ENCODE assay signal across 10 mouse cellular contexts in genomic region chr6:11927485-11927884, GRCm38 (mm10). TPM values are rescaled to one million over a fixed set of nuclear protein-coding genes. Genes with fewer than 3 reads are reported as not detected.
A peak's percentile ranks its signal among the peaks of the same experiment; 100 is the strongest.
DNase-seq lines count a peak whose midpoint lies in the region; ATAC-seq and TF ChIP-seq lines count a peak whose summit lies in the region.
"Had no signal": no experiment of that assay in that cellular context is flagged by ENCODE, and none has a peak within 500 bp of the region (broad histone marks: within the 10 kb centered on the region; RNA-seq: fewer than 3 reads in every experiment).

No protein-coding gene starts in this region.

- no peaks in the 10 kb centered on the region for H3K36me3 ChIP-seq in kidney, postnatal 0 days (ENCODE audit: insufficient read depth, low read length)
- no peaks in the 10 kb centered on the region for H3K36me3 ChIP-seq in kidney, adult 2 months (ENCODE audit: control insufficient read depth, insufficient read depth, low read length)
- peaks cover 17% of the 10 kb centered on the region for H3K36me3 ChIP-seq in forebrain, embryonic 13.5 days (ENCODE audit: poor library complexity, severe bottlenecking)
- H3K36me3 ChIP-seq in hindbrain, postnatal 0 days (ENCODE audit: insufficient read depth, low read length): 0 out of 2 replicates have a peak, but pooled peaks cover 5% of the 10 kb centered on the region
- H3K36me3 ChIP-seq in midbrain, embryonic 16.5 days (ENCODE audit: control insufficient read depth, insufficient read depth, low read length): 0 out of 2 replicates have a peak, but pooled peaks cover 6% of the 10 kb centered on the region

- no peak for ATAC-seq in kidney, postnatal 0 days (replicated peaks; ENCODE audit: low FRiP score, low read depth)
- ATAC-seq in forebrain, embryonic 13.5 days: no peak
- ATAC-seq in hindbrain, postnatal 0 days: no peak
- no peak for ATAC-seq in midbrain, embryonic 16.5 days

- no peaks in the 10 kb centered on the region for H3K9me3 ChIP-seq in kidney, postnatal 0 days (replicated peaks; ENCODE audit: low read length)
- no peaks in the 10 kb centered on the region for H3K9me3 ChIP-seq in forebrain, embryonic 13.5 days (replicated peaks)
- H3K9me3 ChIP-seq in hindbrain, postnatal 0 days (ENCODE audit: low read length): no peaks in the 10 kb centered on the region
- 0 out of 2 replicates have a peak, but pooled peaks cover 4% of the 10 kb centered on the region for H3K9me3 ChIP-seq in midbrain, embryonic 16.5 days (replicated peaks; ENCODE audit: control insufficient read depth, low read length, poor library complexity, severe bottlenecking)

- H3K4me3 ChIP-seq in kidney, postnatal 0 days (replicated peaks; ENCODE audit: low read depth, low read length): no peak overlapping the region
- no peak overlapping the region for H3K4me3 ChIP-seq in kidney, adult 2 months (ENCODE audit: insufficient read depth, low read depth, low read length)
- peak overlapping the region; percentile 82 for H3K4me3 ChIP-seq in forebrain, embryonic 13.5 days
- H3K4me3 ChIP-seq in hindbrain, postnatal 0 days (ENCODE audit: low read length): no peak overlapping the region
- H3K4me3 ChIP-seq in midbrain, embryonic 16.5 days (ENCODE audit: low read depth, low read length): no peak overlapping the region; the same call in none of the 2 replicates

- TF ChIP-seq POLR2A in kidney, adult 2 months (IDR thresholded peaks at IDR 0.05; ENCODE audit: low read depth, low read length): no peak

- no peaks in the 10 kb centered on the region for H3K27me3 ChIP-seq in kidney, postnatal 0 days (ENCODE audit: insufficient read depth, low read length)
- no peaks in the 10 kb centered on the region for H3K27me3 ChIP-seq in kidney, adult 2 months (replicated peaks; ENCODE audit: control insufficient read depth, insufficient read depth, low read length)
- H3K27me3 ChIP-seq in forebrain, embryonic 13.5 days: no peaks in the 10 kb centered on the region
- no peaks in the 10 kb centered on the region for H3K27me3 ChIP-seq in hindbrain, postnatal 0 days (ENCODE audit: insufficient read depth, low read length)
- H3K27me3 ChIP-seq in midbrain, embryonic 16.5 days (ENCODE audit: control insufficient read depth, insufficient read depth, low read depth, low read length): no peaks in the 10 kb centered on the region

- H3K9ac ChIP-seq in kidney, postnatal 0 days (ENCODE audit: low read depth, low read length): no peak overlapping the region
- H3K9ac ChIP-seq in forebrain, embryonic 13.5 days: peak overlapping the region; percentile 96; the same call in 1 of the 2 replicates
- H3K9ac ChIP-seq in hindbrain, postnatal 0 days (replicated peaks; ENCODE audit: low read length): no peak overlapping the region
- peak overlapping the region; percentile 53; the same call in 1 of the 2 replicates for H3K9ac ChIP-seq in midbrain, embryonic 16.5 days (ENCODE audit: low read depth, low read length)

- no peak overlapping the region for H3K27ac ChIP-seq in kidney, postnatal 0 days
- H3K27ac ChIP-seq in kidney, adult 2 months (ENCODE audit: insufficient read depth, low read depth, low read length): no peak overlapping the region
- H3K27ac ChIP-seq in forebrain, embryonic 13.5 days: no peak overlapping the region
- H3K27ac ChIP-seq in hindbrain, postnatal 0 days: no peak overlapping the region
- H3K27ac ChIP-seq in midbrain, embryonic 16.5 days (ENCODE audit: low read length): no peak overlapping the region

- H3K4me1 ChIP-seq in kidney, postnatal 0 days (replicated peaks; ENCODE audit: insufficient read depth, low read length): 0 out of 2 replicates have a peak, but pooled peaks cover 7% of the 10 kb centered on the region
- H3K4me1 ChIP-seq in kidney, adult 2 months (ENCODE audit: control insufficient read depth, insufficient read depth, low read length): peaks cover 5% of the 10 kb centered on the region; the same call in 1 of the 2 replicates
- H3K4me1 ChIP-seq in forebrain, embryonic 13.5 days: peaks cover 32% of the 10 kb centered on the region
- peaks cover 14% of the 10 kb centered on the region; the same call in 1 of the 2 replicates for H3K4me1 ChIP-seq in hindbrain, postnatal 0 days (ENCODE audit: insufficient read depth, low read length)
- peaks cover 33% of the 10 kb centered on the region for H3K4me1 ChIP-seq in midbrain, embryonic 16.5 days (ENCODE audit: control insufficient read depth, insufficient read depth, low read length)

- H3K4me2 ChIP-seq in kidney, postnatal 0 days (ENCODE audit: low read length): peak overlapping the region; percentile 68; the same call in 1 of the 2 replicates
- H3K4me2 ChIP-seq in forebrain, embryonic 13.5 days: peak overlapping the region; percentile 77
- H3K4me2 ChIP-seq in hindbrain, postnatal 0 days (ENCODE audit: low read depth, low read length): peak overlapping the region; percentile 67; the same call in 1 of the 2 replicates
- peak overlapping the region; percentile 75 for H3K4me2 ChIP-seq in midbrain, embryonic 16.5 days (ENCODE audit: low read length)

- TF ChIP-seq CTCF in kidney, postnatal 0 days (IDR thresholded peaks at IDR 0.05; ENCODE audit: low read depth): no peak
- no peak for TF ChIP-seq CTCF in kidney, adult 2 months (conservative IDR thresholded peaks at IDR 0.05; ENCODE audit: insufficient read depth, insufficient read length, low read depth, low read length)
- no peak for TF ChIP-seq CTCF in hindbrain, postnatal 0 days (IDR thresholded peaks at IDR 0.05; ENCODE audit: low read depth)

- DNase-seq in kidney, postnatal 0 days (ENCODE audit: low spot score): peak; percentile 33
- no peak for DNase-seq in kidney, adult 2 months
- DNase-seq in hindbrain, postnatal 0 days (ENCODE audit: low spot score): no peak
- no peak for DNase-seq in thymus, postnatal 14 days
- no peak for DNase-seq in right cerebral cortex, postnatal 25 days
- DNase-seq: adrenal gland, adult 8-10 months; heart, postnatal 10 days; layer of hippocampus, adult 9-11 months had no signal

- WGBS in kidney, postnatal 0 days: 70% methylated on average over 6 of the region's 6 CpGs
- WGBS in kidney, adult 2 months: 71% methylated on average over 6 of the region's 6 CpGs
- 88% methylated on average over 6 of the region's 6 CpGs for WGBS in forebrain, embryonic 13.5 days
- WGBS in hindbrain, postnatal 0 days: 78% methylated on average over 6 of the region's 6 CpGs
- WGBS in midbrain, embryonic 16.5 days: 85% methylated on average over 6 of the region's 6 CpGs

RNA-seq across cellular contexts. Expression of gene Phf14, which starts 19.9 kb away (rescaled TPM):
- polyA plus RNA-seq in kidney, postnatal 0 days (2015; fragmentation: Nextera tagmentation; extraction: Ambion mirVana): 79.4 and 87.7 TPM in 2 replicates
- polyA plus RNA-seq in kidney, adult 2 months (2012; rRNA removed): 5.6 and 7.0 TPM in 2 replicates
- 97.6 and 109 TPM in 2 replicates for polyA plus RNA-seq in forebrain, embryonic 13.5 days (2015; fragmentation: Nextera tagmentation; extraction: Ambion mirVana)
- total RNA-seq in hindbrain, postnatal 0 days (2014; rRNA removed): 81.5 and 84.4 TPM in 2 replicates
- 86.2 and 89.3 TPM in 2 replicates for polyA plus RNA-seq in hindbrain, postnatal 0 days (2015; fragmentation: Nextera tagmentation; extraction: Ambion mirVana)
- polyA plus RNA-seq in midbrain, embryonic 16.5 days (2015; fragmentation: Nextera tagmentation; extraction: Ambion mirVana): 81.2 and 90.8 TPM in 2 replicates

RNA-seq across cellular contexts. Expression of gene Ndufa4, which starts 20.2 kb away (rescaled TPM):
- polyA plus RNA-seq in kidney, postnatal 0 days (2015; fragmentation: Nextera tagmentation; extraction: Ambion mirVana): 1,600 and 1,771 TPM in 2 replicates
- polyA plus RNA-seq in kidney, adult 2 months (2012; rRNA removed): 1,401 and 1,702 TPM in 2 replicates
- polyA plus RNA-seq in forebrain, embryonic 13.5 days (2015; fragmentation: Nextera tagmentation; extraction: Ambion mirVana): 827 and 904 TPM in 2 replicates
- total RNA-seq in hindbrain, postnatal 0 days (2014; rRNA removed): 640 and 701 TPM in 2 replicates
- polyA plus RNA-seq in hindbrain, postnatal 0 days (2015; fragmentation: Nextera tagmentation; extraction: Ambion mirVana): 1,722 and 1,741 TPM in 2 replicates
- 916 and 1,020 TPM in 2 replicates for polyA plus RNA-seq in midbrain, embryonic 16.5 days (2015; fragmentation: Nextera tagmentation; extraction: Ambion mirVana)

Comparison
In these comparisons a context has a peak if more than half of its experiments do, and no peak if none do; other contexts are left out.
1. RNA of gene Phf14, which starts 19.9 kb away (polyA plus RNA-seq): 97.6 to 109 TPM in forebrain, embryonic 13.5 days, 79.4 to 87.7 TPM in kidney, postnatal 0 days, 86.2 to 89.3 TPM in hindbrain, postnatal 0 days and 81.2 to 90.8 TPM in midbrain, embryonic 16.5 days; 5.6 to 7.0 TPM in kidney, adult 2 months; every median in the first group is over 10 times any median in the second.
2. H3K9ac ChIP-seq: peak in forebrain, embryonic 13.5 days (single experiment) and midbrain, embryonic 16.5 days (single experiment); none in kidney, postnatal 0 days (single experiment) and hindbrain, postnatal 0 days (single experiment).
3. Peak in every context shown above with its lines, with median percentiles within 50 percentile points of each other: H3K4me2 ChIP-seq.